Mouse (Mus musculus): ENCODE results near the gene Kif2a.
A peak's percentile ranks its signal among the peaks of the same experiment; 100 is the strongest.
"Not testable (repeated sequence)": the region's sequence is repeated elsewhere in the genome, so short reads cannot be mapped to it uniquely, and the experiment has no call there.

Kif2a gene

DNA sequence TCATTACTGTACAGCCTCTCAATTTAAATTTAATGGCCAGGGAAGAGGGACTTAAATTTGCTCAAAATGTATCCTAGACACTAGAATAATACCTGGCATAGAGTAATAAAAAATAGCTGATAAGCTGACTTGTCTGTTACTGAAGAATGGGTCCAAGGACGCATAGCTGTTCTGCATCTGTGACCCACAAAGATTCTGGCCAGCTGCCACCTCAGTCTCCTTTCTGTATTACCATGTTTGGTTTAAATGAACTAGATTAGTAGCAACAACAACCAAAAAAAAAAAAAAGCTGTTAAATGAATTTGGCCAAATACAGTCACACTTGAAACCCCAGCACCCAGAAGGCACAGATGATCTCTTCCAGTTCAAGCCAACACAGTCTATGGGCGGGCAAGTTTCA, 92.7 kb downstream of the Kif2a start:
- DNase-seq (ENCODE audit: low spot score): peak; percentile 24

DNA sequence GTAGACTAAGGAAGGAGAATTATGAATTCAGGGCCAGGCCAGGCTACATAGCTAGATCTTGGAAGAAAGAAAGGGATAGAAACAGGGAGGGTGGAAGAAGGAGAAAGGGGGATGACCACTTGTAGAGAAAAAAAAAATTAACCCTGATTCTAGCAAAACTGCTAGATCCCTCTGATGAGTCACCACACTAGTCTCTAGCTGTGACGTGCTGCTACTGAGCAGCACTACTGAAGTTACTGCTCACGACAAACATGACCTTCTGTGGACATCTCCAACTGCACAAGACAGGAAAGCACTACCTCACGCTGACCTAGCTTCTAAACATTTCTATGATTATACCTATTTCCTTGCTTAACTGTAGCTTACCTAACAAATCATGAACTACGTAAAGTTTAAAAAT, 93.6 kb downstream of the Kif2a start:
- DNase-seq (ENCODE audit: low spot score): no peak

DNA sequence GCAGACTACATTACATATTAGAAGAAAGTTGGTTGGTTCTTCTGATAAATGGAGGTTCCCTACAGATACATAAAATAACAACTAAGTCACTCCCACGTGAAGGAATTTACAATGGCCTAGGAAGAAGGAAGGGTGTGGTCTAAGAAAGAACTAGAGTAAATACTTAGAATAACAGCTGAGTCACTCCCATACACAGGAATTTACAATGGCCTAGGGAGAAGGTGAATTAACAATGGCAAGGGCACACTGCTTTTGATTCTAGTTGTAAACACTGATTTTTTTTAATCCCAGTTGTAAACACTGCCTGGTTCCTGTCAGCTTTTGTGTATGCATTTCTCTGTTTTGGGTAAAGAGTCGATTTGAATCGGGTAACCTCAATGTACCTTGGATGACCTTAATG, 96.0 kb downstream of the Kif2a start:
- not testable (repeated sequence) for DNase-seq (ENCODE audit: low spot score)

DNA sequence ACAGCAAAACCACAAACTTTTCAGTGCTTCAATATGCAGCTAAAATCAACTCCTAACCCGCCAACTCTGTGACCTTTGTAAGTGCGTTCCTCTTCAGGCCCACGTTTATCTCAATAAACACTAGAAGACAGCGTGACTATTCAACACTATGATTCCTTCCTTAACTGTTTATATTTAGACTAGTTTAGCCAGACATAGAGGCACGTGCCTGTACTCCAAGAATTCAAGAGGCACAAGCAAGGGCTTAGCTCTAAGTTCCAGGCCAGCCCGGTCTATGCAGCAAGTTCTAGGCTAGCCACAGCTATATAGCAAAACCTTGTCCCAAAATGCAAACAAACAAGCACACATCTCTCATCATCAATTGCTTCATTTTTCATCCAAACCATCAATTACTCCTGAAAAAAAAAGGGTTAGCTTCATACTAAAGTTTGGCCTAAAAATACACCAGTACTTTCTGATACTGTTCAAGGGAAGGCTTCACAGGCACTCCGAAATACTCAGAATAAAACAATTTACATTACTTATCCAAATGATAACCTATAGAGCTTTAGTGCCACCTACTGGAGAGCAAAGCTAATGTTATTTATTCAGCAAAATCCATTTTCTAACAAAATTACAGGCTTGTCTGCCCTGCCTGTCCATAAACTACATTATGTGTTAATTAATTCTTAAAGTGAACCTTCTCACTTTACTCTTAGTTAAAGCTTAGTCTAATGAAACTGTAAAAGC, 103.4 kb downstream of the Kif2a start:
- no peak for DNase-seq (ENCODE audit: low spot score)

DNA sequence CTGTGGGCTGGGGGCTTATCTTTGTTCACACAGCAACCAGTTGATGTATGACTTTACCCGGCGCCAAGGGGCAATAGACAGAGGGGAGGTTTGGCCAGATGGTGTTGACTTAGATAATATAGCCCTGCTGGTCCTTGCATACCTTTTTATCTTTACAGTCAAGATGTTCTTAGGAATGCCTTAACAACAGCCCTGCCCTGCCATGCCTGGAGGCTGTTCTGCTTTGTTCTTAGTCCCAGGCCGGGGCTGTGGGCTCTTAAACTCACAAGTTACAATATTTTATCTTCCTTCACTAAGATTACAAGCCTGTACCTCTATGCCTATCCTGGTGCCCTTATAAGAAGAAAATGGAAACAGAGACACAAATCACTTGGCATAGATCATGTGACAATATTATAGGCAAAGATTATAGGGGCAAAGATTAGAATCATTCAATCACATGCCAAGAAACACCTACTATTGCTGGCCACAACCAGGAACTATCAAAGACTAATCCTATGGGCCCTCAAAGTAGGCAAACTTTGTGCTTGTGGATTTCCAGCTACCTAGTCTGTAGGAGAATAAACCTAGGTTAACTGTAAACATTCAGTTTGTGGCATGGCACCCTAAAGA, 108.7 kb downstream of the Kif2a start:
- no peak for DNase-seq (ENCODE audit: low spot score)

- no peak for DNase-seq (ENCODE audit: low spot score)
These were observed 111.8 kb downstream of the Kif2a start for GRCm38 (mm10) chr13:106910096-106910495.

Data from testis, postnatal 14 days (tissue).